ENCODE assay signal across 24 mouse cellular contexts in genomic region chr7:119219121-119219520, GRCm38 (mm10). TPM values are rescaled to one million over a fixed set of nuclear protein-coding genes. Genes with fewer than 3 reads are reported as not detected.
DNase-seq lines count a peak whose midpoint lies in the region; ATAC-seq and TF ChIP-seq lines count a peak whose summit lies in the region.
"Had no signal": no experiment of that assay in that cellular context is flagged by ENCODE, and none has a peak within 500 bp of the region (broad histone marks: within the 10 kb centered on the region; RNA-seq: fewer than 3 reads in every experiment).

No protein-coding gene starts in this region.

- H3K79me2 ChIP-seq in MEL (ENCODE audit: control insufficient read depth, insufficient read depth, low read length, poor library complexity): no peaks in the 10 kb centered on the region

- H3K9ac ChIP-seq in MEL (ENCODE audit: control insufficient read depth, low read depth, low read length, poor library complexity, severe bottlenecking): no peak overlapping the region
- H3K9ac ChIP-seq in forebrain, embryonic 12.5 days: no peak overlapping the region

- no peak overlapping the region for H3K27ac ChIP-seq in MEL (ENCODE audit: control insufficient read depth, low read depth, low read length)
- H3K27ac ChIP-seq in forebrain, embryonic 12.5 days: no peak overlapping the region

- peaks cover 0 to 3% of the 10 kb centered on the region in 2 experiments; a peak in 2 of 4 replicates for H3K36me3 ChIP-seq in MEL (ENCODE audit: control insufficient read depth in 1 of 2, insufficient read depth in 2 of 2, low read length in 2 of 2)
- H3K36me3 ChIP-seq in forebrain, embryonic 12.5 days (replicated peaks): no peaks in the 10 kb centered on the region
- H3K36me3 ChIP-seq: G1E had no signal

- no peak overlapping the region for H3K4me3 ChIP-seq in MEL (ENCODE audit: control insufficient read depth in 1 of 2, insufficient read depth in 1 of 2, low read depth in 2 of 2, low read length in 2 of 2)
- no peak overlapping the region for H3K4me3 ChIP-seq in forebrain, embryonic 12.5 days (replicated peaks)

- peaks cover 0 to 3% of the 10 kb centered on the region in 2 experiments; a peak in 3 of 4 replicates for H3K4me1 ChIP-seq in MEL (ENCODE audit: control insufficient read depth in 1 of 2, insufficient read depth in 2 of 2, low read length in 2 of 2)
- no peaks in the 10 kb centered on the region for H3K4me1 ChIP-seq in forebrain, embryonic 12.5 days

- DNase-seq in MEL (ENCODE audit: low read depth, low spot score) (peak; percentile 55), MEL-GATA-1-ER (ENCODE audit: extremely low read depth, low read depth) (peak; percentile 86)
- DNase-seq in cerebellum, adult 18-20 months: no peak
- DNase-seq: adrenal gland, adult 2 months; adrenal gland, adult 8-10 months; adrenal gland, postnatal 10 days; adrenal gland, postnatal 14 days; adrenal gland, postnatal 25 days; adrenal gland, postnatal 36 days; B cell, adult 2 months; cerebellum, adult 11 months; cerebellum, adult 11-12 months; cerebellum, adult 2 months; cerebellum, adult 8-10 months; cerebellum, adult 9-10 months had no signal

- no peak for ATAC-seq in forebrain, embryonic 12.5 days (ENCODE audit: low FRiP score)
- ATAC-seq: activated CD4-positive, CD25-positive, alpha-beta regulatory T cell, adult 4 months; CD4-positive, CD25-positive, alpha-beta regulatory T cell, adult 4 months; Patski had no signal

- no peaks in the 10 kb centered on the region for H3K9me3 ChIP-seq in MEL (replicated peaks; ENCODE audit: insufficient read depth, low read length)
- H3K9me3 ChIP-seq in forebrain, embryonic 12.5 days: no peaks in the 10 kb centered on the region

- H3K4me2 ChIP-seq in forebrain, embryonic 12.5 days: no peak overlapping the region

- no peak for TF ChIP-seq POLR2A in MEL (IDR thresholded peaks at IDR 0.05; ENCODE audit: control insufficient read depth in 1 of 2, insufficient read depth in 1 of 2, low read depth in 1 of 2, low read length in 2 of 2, poor library complexity in 1 of 2)

- peak; percentile 33 to 79; a peak in 2 of 4 replicates for TF ChIP-seq EP300 in MEL (IDR thresholded peaks at IDR 0.05; ENCODE audit: low read depth in 1 of 2, low read length in 2 of 2)

- WGBS in forebrain, embryonic 12.5 days: 96% methylated on average over 2 of the region's 2 CpGs

- no peak for TF ChIP-seq RAD21 in MEL (IDR thresholded peaks at IDR 0.05; ENCODE audit: low read depth, low read length)

- no peak for TF ChIP-seq CTCF in MEL (IDR thresholded peaks at IDR 0.05 in 2 of 3, conservative IDR thresholded peaks at IDR 0.05 in 1 of 3; ENCODE audit: control insufficient read depth in 1 of 3, insufficient read depth in 1 of 3, low read depth in 2 of 3, low read length in 3 of 3, poor library complexity in 1 of 3, severe bottlenecking in 1 of 3)

- H3K27me3 ChIP-seq in MEL (ENCODE audit: control insufficient read depth in 1 of 2, insufficient read depth in 2 of 2, low read length in 2 of 2): no peaks in the 10 kb centered on the region
- H3K27me3 ChIP-seq in forebrain, embryonic 12.5 days: no peaks in the 10 kb centered on the region
- H3K27me3 ChIP-seq: Patski had no signal

TF ChIP-seq in MEL, 35 proteins besides CTCF, POLR2A, EP300 and RAD21:
- no peak for TF ChIP-seq SIN3A (IDR thresholded peaks at IDR 0.05; ENCODE audit: low read length)
- peak; percentile 48 for TF ChIP-seq GATA1 (IDR thresholded peaks at IDR 0.05; ENCODE audit: low read depth, low read length)
- TF ChIP-seq TCF12 (IDR thresholded peaks at IDR 0.05; ENCODE audit: low read depth, low read length): peak; percentile 77
- TF ChIP-seq MYC (IDR thresholded peaks at IDR 0.05; ENCODE audit: low read depth, low read length): no peak
- no peak for TF ChIP-seq ZKSCAN1 (IDR thresholded peaks at IDR 0.05; ENCODE audit: low read depth, low read length)
- TF ChIP-seq POLR2AphosphoS2 (IDR thresholded peaks at IDR 0.05; ENCODE audit: low read length): no peak
- TF ChIP-seq ELF1 (IDR thresholded peaks at IDR 0.05; ENCODE audit: low read depth, low read length): no peak
- TF ChIP-seq HCFC1 (IDR thresholded peaks at IDR 0.05; ENCODE audit: low read depth, low read length): no peak
- peak; percentile 72 for TF ChIP-seq TAL1 (IDR thresholded peaks at IDR 0.05; ENCODE audit: low read length)
- peak; percentile 27; the same call in 1 of the 2 replicates for TF ChIP-seq MYB (IDR thresholded peaks at IDR 0.05; ENCODE audit: low read depth, low read length)
- TF ChIP-seq NRF1 (IDR thresholded peaks at IDR 0.05; ENCODE audit: insufficient read depth, low read depth, low read length, poor library complexity, severe bottlenecking): no peak
- no peak for TF ChIP-seq ETS1 (IDR thresholded peaks at IDR 0.05; ENCODE audit: low read depth, low read length)

RNA-seq across cellular contexts. Expression of gene Gpr139, which starts 34.7 kb away (rescaled TPM):
- total RNA-seq in MEL (2012; rRNA removed): not detected in 2 replicates
- polyA plus RNA-seq in MEL (2012; ENCODE audit: insufficient read depth in 1 of 2, insufficient read length in 2 of 2, low read depth in 1 of 2, low replicate concordance in 2 of 2, missing spikeins in 1 of 2): not detected
- polyA plus RNA-seq in forebrain, embryonic 12.5 days (2016; fragmentation: Nextera tagmentation; extraction: Ambion mirVana): 1.5 and 1.6 TPM in 2 replicates
- total RNA-seq: adrenal gland, adult 18-20 months; adrenal gland, adult 2 months; adrenal gland, adult 8-10 months; adrenal gland, postnatal 10 days; adrenal gland, postnatal 14 days; adrenal gland, postnatal 25 days; adrenal gland, postnatal 36 days; CH12.LX; ES-E14; G1E had no signal
- polyA plus RNA-seq: activated CD4-positive, CD25-positive, alpha-beta regulatory T cell, adult 4 months; adrenal gland, adult 2 months; C2C12; CD4-positive, CD25-positive, alpha-beta regulatory T cell, adult 4 months; G1E; Patski had no signal

Comparison
In these comparisons a context has a peak if more than half of its experiments do, and no peak if none do; other contexts are left out.
1. DNase-seq: peak in MEL (single experiment) and MEL-GATA-1-ER (single experiment); none in cerebellum, adult 18-20 months (0 of 2).